In the genomic region with DNA sequence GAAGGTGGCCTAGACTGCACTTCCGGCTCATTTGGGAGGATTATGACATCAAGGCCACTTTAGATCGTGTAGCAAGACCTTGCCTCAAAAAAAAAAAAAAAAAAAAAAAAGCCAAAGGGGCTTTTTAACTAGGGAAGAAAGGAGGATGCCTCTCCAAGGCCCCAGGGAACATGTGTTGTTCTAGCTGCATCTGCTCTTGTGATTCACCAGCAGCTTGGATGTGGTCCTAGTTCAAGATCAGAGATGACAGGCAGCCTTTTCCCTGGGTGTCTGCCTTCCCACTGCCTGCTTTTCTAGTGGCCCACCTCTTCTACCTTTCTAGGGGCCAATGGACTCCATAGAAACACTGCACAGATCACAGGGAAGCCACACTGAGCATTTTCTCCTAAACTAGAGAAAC, we compare ENCODE assay signal across 29 mouse cellular contexts.
DNase-seq lines count a peak whose midpoint lies in the region; ATAC-seq and TF ChIP-seq lines count a peak whose summit lies in the region.
"Had no signal": no experiment of that assay in that cellular context is flagged by ENCODE, and none has a peak within 500 bp of the region (broad histone marks: within the 10 kb centered on the region; RNA-seq: fewer than 3 reads in every experiment).

No protein-coding gene starts in this region.

- no peaks in the 10 kb centered on the region for H3K36me3 ChIP-seq in midbrain, embryonic 13.5 days
- H3K36me3 ChIP-seq in forebrain, embryonic 15.5 days: no peaks in the 10 kb centered on the region
- H3K36me3 ChIP-seq: embryonic facial prominence, embryonic 10.5 days; embryonic facial prominence, embryonic 13.5 days; forebrain, embryonic 12.5 days; heart, embryonic 13.5 days; hindbrain, embryonic 10.5 days; hindbrain, embryonic 13.5 days had no signal

- H3K9me3 ChIP-seq in midbrain, embryonic 13.5 days: no peaks in the 10 kb centered on the region
- no peaks in the 10 kb centered on the region for H3K9me3 ChIP-seq in forebrain, embryonic 15.5 days
- H3K9me3 ChIP-seq: embryonic facial prominence, embryonic 10.5 days; embryonic facial prominence, embryonic 13.5 days; forebrain, embryonic 12.5 days; heart, embryonic 13.5 days; hindbrain, embryonic 10.5 days; hindbrain, embryonic 13.5 days had no signal

- no peak overlapping the region for H3K4me2 ChIP-seq in midbrain, embryonic 13.5 days (replicated peaks)
- no peak overlapping the region for H3K4me2 ChIP-seq in forebrain, embryonic 15.5 days (replicated peaks)
- H3K4me2 ChIP-seq: embryonic facial prominence, embryonic 13.5 days; forebrain, embryonic 12.5 days; heart, embryonic 13.5 days; hindbrain, embryonic 13.5 days had no signal

- no peaks in the 10 kb centered on the region for H3K4me1 ChIP-seq in midbrain, embryonic 13.5 days (replicated peaks)
- H3K4me1 ChIP-seq in forebrain, embryonic 15.5 days: no peaks in the 10 kb centered on the region
- H3K4me1 ChIP-seq: embryonic facial prominence, embryonic 10.5 days; embryonic facial prominence, embryonic 13.5 days; forebrain, embryonic 12.5 days; heart, embryonic 13.5 days; hindbrain, embryonic 10.5 days; hindbrain, embryonic 13.5 days had no signal

- WGBS in midbrain, embryonic 13.5 days: 46% methylated on average over 2 of the region's 2 CpGs
- 52% methylated on average over 2 of the region's 2 CpGs for WGBS in forebrain, embryonic 15.5 days

- DNase-seq in heart, adult 11 months: peak; percentile 45
- no peak for DNase-seq in heart, postnatal 36 days
- DNase-seq in layer of hippocampus, adult 18-20 months (ENCODE audit: low spot score in 2 of 2): peak; percentile 37 to 68
- no peak for DNase-seq in layer of hippocampus, postnatal 10 days (ENCODE audit: low spot score in 2 of 2)
- peak; percentile 18 for DNase-seq in brain, embryonic 14.5 days (ENCODE audit: low read depth)
- peak; percentile 38 to 48 for DNase-seq in layer of hippocampus, postnatal 36 days
- DNase-seq: adrenal gland, postnatal 10 days; adrenal gland, postnatal 36 days; cerebellum, adult 11-12 months; cerebellum, adult 8-10 months; cerebellum, postnatal 10 days; cerebellum, postnatal 36 days; embryo, embryonic 11 days; gastrocnemius, adult 2 months; gastrocnemius, postnatal 14 days; heart, adult 18-20 months; heart, postnatal 14 days had no signal

- TF ChIP-seq CTCF in brain, embryonic 14.5 days (IDR thresholded peaks at IDR 0.05; ENCODE audit: borderline replicate concordance, extremely low read depth, insufficient read depth, insufficient read length): no peak

- no peak overlapping the region for H3K4me3 ChIP-seq in midbrain, embryonic 13.5 days (replicated peaks)
- no peak overlapping the region for H3K4me3 ChIP-seq in forebrain, embryonic 15.5 days
- H3K4me3 ChIP-seq: embryonic facial prominence, embryonic 10.5 days; embryonic facial prominence, embryonic 13.5 days; erythroblast, embryonic 14.5 days; forebrain, embryonic 12.5 days; gastrocnemius, adult 2 months; heart, embryonic 13.5 days; hindbrain, embryonic 10.5 days; hindbrain, embryonic 13.5 days had no signal

- no peak for TF ChIP-seq POLR2A in brain, embryonic 14.5 days (IDR thresholded peaks at IDR 0.05; ENCODE audit: borderline replicate concordance, extremely low read depth, insufficient read depth, insufficient read length, poor library complexity, severe bottlenecking)

- H3K27ac ChIP-seq in midbrain, embryonic 13.5 days: no peak overlapping the region
- no peak overlapping the region for H3K27ac ChIP-seq in forebrain, embryonic 15.5 days (replicated peaks)
- H3K27ac ChIP-seq: embryonic facial prominence, embryonic 10.5 days; embryonic facial prominence, embryonic 13.5 days; forebrain, embryonic 12.5 days; gastrocnemius, adult 2 months; heart, embryonic 13.5 days; hindbrain, embryonic 10.5 days; hindbrain, embryonic 13.5 days had no signal

- intact Hi-C loops in heart, postnatal 36 days (cut with DNase I): no loop called here

- H3K27me3 ChIP-seq in midbrain, embryonic 13.5 days: no peaks in the 10 kb centered on the region
- no peaks in the 10 kb centered on the region for H3K27me3 ChIP-seq in forebrain, embryonic 15.5 days
- H3K27me3 ChIP-seq: embryonic facial prominence, embryonic 13.5 days; forebrain, embryonic 12.5 days; heart, embryonic 13.5 days; hindbrain, embryonic 13.5 days; Patski had no signal

- no peak overlapping the region for H3K9ac ChIP-seq in midbrain, embryonic 13.5 days (replicated peaks)
- no peak overlapping the region for H3K9ac ChIP-seq in forebrain, embryonic 15.5 days (replicated peaks)
- H3K9ac ChIP-seq: embryonic facial prominence, embryonic 13.5 days; forebrain, embryonic 12.5 days; heart, embryonic 13.5 days; hindbrain, embryonic 13.5 days had no signal

- no peak for ATAC-seq in midbrain, embryonic 13.5 days
- ATAC-seq in forebrain, embryonic 15.5 days (replicated peaks): no peak
- ATAC-seq: forebrain, embryonic 16.5 days; hindbrain, embryonic 16.5 days; Patski had no signal

Comparison
In these comparisons a context has a peak if more than half of its experiments do, and no peak if none do; other contexts are left out.
1. DNase-seq: peak in heart, adult 11 months (single experiment), layer of hippocampus, adult 18-20 months (2 of 2), brain, embryonic 14.5 days (single experiment) and layer of hippocampus, postnatal 36 days (2 of 2); none in heart, postnatal 36 days (0 of 2) and layer of hippocampus, postnatal 10 days (0 of 2).